Comparison of ENCODE assay signal across 17 mouse cellular contexts in the genomic region with DNA sequence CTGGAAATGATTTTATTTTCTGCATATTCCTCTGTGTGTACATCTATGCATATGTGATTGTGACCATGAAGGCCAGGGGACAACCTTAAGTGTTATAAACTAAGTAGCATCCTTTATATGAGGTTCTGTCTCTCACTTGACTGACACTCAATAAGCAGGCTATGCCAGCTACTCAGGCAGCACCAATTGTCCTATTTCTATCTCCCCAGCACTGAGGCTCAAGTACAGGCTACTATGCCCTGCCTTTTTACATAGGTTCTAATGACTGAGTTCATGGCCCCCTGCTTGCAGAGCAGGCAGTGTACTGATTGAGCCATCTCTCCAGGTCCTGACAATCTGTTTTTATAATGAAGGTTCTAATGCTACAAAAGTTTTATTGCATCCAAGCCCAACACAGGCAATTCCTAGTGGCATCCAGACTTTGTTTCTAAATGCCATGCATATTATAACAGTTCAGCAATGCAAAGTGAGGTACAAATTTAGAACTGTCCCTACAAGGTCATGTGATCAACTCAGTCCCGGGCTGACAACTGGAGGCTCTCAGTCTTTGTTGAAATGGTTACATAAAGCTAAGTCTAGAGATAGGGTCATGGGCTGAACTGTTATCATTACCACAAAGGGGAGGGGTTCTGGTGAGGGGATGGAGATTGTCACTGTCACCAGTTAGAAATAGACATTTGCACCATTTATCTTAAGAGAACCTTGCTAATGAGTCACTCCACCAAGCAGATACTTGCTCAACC.
"Had no signal": no experiment of that assay in that cellular context is flagged by ENCODE, and none has a peak within 500 bp of the region (broad histone marks: within the 10 kb centered on the region; RNA-seq: fewer than 3 reads in every experiment).

No protein-coding gene starts in this region.

- H3K4me3 ChIP-seq: layer of hippocampus, adult 2 months; limb, embryonic 13.5 days; midbrain, embryonic 10.5 days; myocyte; neural tube, embryonic 15.5 days had no signal

- ATAC-seq: lung, postnatal 0 days had no signal

- H3K4me2 ChIP-seq: limb, embryonic 13.5 days; neural tube, embryonic 15.5 days had no signal

- H3K4me1 ChIP-seq: limb, embryonic 13.5 days; midbrain, embryonic 10.5 days; neural tube, embryonic 15.5 days had no signal

- H3K9ac ChIP-seq: limb, embryonic 13.5 days; liver, embryonic 14.5 days; neural tube, embryonic 15.5 days had no signal

- DNase-seq: kidney, postnatal 10 days; kidney, postnatal 4 days; left cerebral cortex, postnatal 4 days; lung, adult 18-20 months; lung, postnatal 36 days; midbrain, embryonic 14.5 days; right cerebral cortex, postnatal 4 days; spleen, adult 18-20 months; thymus, adult 18-20 months; thymus, postnatal 14 days had no signal

- H3K9me3 ChIP-seq: limb, embryonic 13.5 days; midbrain, embryonic 10.5 days; neural tube, embryonic 15.5 days had no signal

- H3K27me3 ChIP-seq: limb, embryonic 13.5 days; neural tube, embryonic 15.5 days had no signal

- H3K27ac ChIP-seq: layer of hippocampus, adult 2 months; limb, embryonic 13.5 days; liver, embryonic 14.5 days; midbrain, embryonic 10.5 days; neural tube, embryonic 15.5 days had no signal

- H3K36me3 ChIP-seq: limb, embryonic 13.5 days; midbrain, embryonic 10.5 days; neural tube, embryonic 15.5 days had no signal
